Mouse (Mus musculus) liver, adult 2 months (tissue): ENCODE data around the gene Vps13c. TPM values are rescaled to one million over a fixed set of nuclear protein-coding genes. Genes with fewer than 3 reads are reported as not detected.

Source experiments
- DNase-seq: peaks from one replicate; pipeline ENCODE4 v3.0.0-alpha.2; 2011; ENCODE audit warnings: low read depth, low spot score; ENCODE audit errors: extremely low read depth
- H3K27ac ChIP-seq: fragments of 200-500 bp; replicated peaks from 2 replicates; pipeline ENCODE4 v1.5.1; 2012; ENCODE audit warnings: low read depth, mild to moderate bottlenecking, control low read depth, inconsistent platforms, low read length; ENCODE audit not compliant: insufficient read depth
- H3K27me3 ChIP-seq: fragments of 200-500 bp; 2 replicates; pipeline ENCODE4 v1.6.1; 2012; ENCODE audit warnings: mild to moderate bottlenecking, moderate library complexity, low read length, inconsistent platforms; ENCODE audit not compliant: control insufficient read depth, insufficient read depth
- H3K36me3 ChIP-seq: fragments of 200-500 bp; 2 replicates; pipeline ENCODE4 v1.6.1; 2012; ENCODE audit warnings: low read length, inconsistent platforms; ENCODE audit not compliant: control insufficient read depth, insufficient read depth
- H3K4me1 ChIP-seq: fragments of 200-500 bp; 2 replicates; pipeline ENCODE4 v1.6.1; 2011; ENCODE audit warnings: low read length; ENCODE audit not compliant: control insufficient read depth, insufficient read depth
- H3K4me3 ChIP-seq: fragments of 200-500 bp; 2 replicates; pipeline ENCODE4 v1.5.1; 2011; ENCODE audit warnings: low read depth, mild to moderate bottlenecking, control low read depth, low read length, moderate library complexity; ENCODE audit not compliant: insufficient read depth
- H3K79me2 ChIP-seq: fragments of 200-500 bp; 2 replicates; pipeline ENCODE4 v1.6.1; 2012; ENCODE audit warnings: inconsistent platforms, mild to moderate bottlenecking, low read length, moderate library complexity; ENCODE audit not compliant: control insufficient read depth, insufficient read depth
- H3K9ac ChIP-seq: fragments of 200-500 bp; 2 replicates; pipeline ENCODE4 v1.6.1; 2012; ENCODE audit warnings: low read depth, mild to moderate bottlenecking, control low read depth, inconsistent platforms, low read length
- CTCF ChIP-seq: fragments of 200-500 bp; IDR thresholded peaks from 2 replicates; pipeline ENCODE4 v1.5.1; 2011; ENCODE audit warnings: low read depth, low read length, control low read depth
- POLR2A ChIP-seq: fragments of 200-500 bp; IDR thresholded peaks from 2 replicates; pipeline ENCODE4 v1.6.1; 2011; ENCODE audit warnings: low read length, control low read depth; ENCODE audit not compliant: insufficient read depth; ENCODE audit errors: extremely low read depth
- WGBS: fragments of 180-500 bp; shearing (Covaris S2); methylation state at CpG from one replicate; pipeline ENCODE4 v1.1.7; 2018; 5-methylcytosine and 5-hydroxymethylcytosine counted together
- polyA plus RNA-seq: library from polyadenylated mRNA; depleted of rRNA; stranded (reverse); fragments of >200 nt; gene quantifications from 2 replicates; pipeline ENCODE4 v1.2.3, GENCODE M21; 2012
- total RNA-seq: library from RNA; depleted of rRNA; stranded (reverse); fragments of >200 nt; gene quantifications from 2 replicates; pipeline ENCODE4 v1.2.3, GENCODE M21; 2014

Gene Vps13c
- total and polyA plus RNA-seq, 2 experiments, result 4.9 to 29.7 TPM

DNA sequence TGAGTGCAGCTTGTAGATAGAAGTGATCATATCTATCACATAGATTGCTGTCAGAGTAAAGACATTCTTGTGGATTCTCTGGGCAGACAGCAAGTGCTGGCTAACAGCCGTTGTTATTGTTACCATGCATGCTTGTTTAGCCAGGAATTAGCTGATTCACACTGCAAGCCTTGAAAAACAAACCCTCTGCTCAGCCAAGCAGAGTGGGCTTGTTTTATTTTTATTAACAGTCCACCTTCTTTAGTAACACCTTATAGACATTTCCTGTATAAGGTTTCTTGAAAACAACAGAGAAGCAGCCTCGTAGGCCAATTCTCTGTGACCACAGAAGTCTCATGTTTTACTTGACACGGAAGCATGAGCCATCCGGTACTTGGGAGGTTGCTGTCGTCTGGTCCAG lies 5.7 kb upstream of the Vps13c start:
- H3K27me3 ChIP-seq, result peaks cover 22% of the 10 kb centered on the region
- 95% methylated on average over 5 of the region's 5 CpGs for WGBS
- H3K4me3 ChIP-seq, result no peak overlapping the region

DNA sequence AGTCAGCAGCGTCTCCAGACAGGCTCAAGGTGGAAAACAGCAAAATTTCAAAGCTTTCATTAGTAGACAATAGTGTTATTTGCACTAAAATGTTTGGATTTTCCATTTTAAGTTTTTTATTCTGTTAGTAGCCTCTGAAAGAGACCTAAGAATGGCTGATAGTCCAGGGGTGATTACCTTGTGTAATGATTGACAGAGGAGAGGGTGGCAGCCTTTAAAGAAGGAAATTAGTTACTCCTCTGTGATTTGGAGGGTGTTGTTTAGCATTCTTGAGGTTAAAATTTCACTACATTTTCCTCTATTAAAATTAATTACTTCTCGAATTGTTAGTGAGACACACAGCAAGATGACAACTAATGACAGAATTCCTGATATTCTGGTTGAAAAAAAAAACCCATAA lies 2.9 kb upstream of the Vps13c start:
- H3K4me3 ChIP-seq, result no peak overlapping the region
- no peak for TF ChIP-seq CTCF
- TF ChIP-seq POLR2A, result no peak
- no peak overlapping the region for H3K9ac ChIP-seq
- H3K27me3 ChIP-seq, result peaks cover 4% of the 10 kb centered on the region; the same call in 1 of the 2 replicates
- H3K27ac ChIP-seq, result no peak overlapping the region
- no peak for DNase-seq
- peaks cover 6% of the 10 kb centered on the region for H3K4me1 ChIP-seq
- 75% methylated on average over 2 of the region's 2 CpGs for WGBS
- no peaks in the 10 kb centered on the region for H3K36me3 ChIP-seq
- H3K79me2 ChIP-seq, result peaks cover 6% of the 10 kb centered on the region; the same call in 1 of the 2 replicates

More for the DNA sequence above, 5.7 kb upstream of the Vps13c start:
- DNase-seq, result no peak
- TF ChIP-seq CTCF (no peak), POLR2A (no peak)
- no peaks in the 10 kb centered on the region for H3K36me3 ChIP-seq
- H3K4me1 ChIP-seq, result peaks cover 10% of the 10 kb centered on the region
- H3K79me2 ChIP-seq, result no peaks in the 10 kb centered on the region
- no peak overlapping the region for H3K27ac ChIP-seq
- H3K9ac ChIP-seq, result no peak overlapping the region

- Histone ChIP-seq H3K36me3 (no peaks in the 10 kb centered on the region), H3K79me2 (peaks cover 17% of the 10 kb centered on the region; the same call in 1 of the 2 replicates), H3K9ac (no peak overlapping the region), H3K4me3 (no peak overlapping the region), H3K27ac (no peak overlapping the region), H3K4me1 (peaks cover 20% of the 10 kb centered on the region), H3K27me3 (no peaks in the 10 kb centered on the region)
- DNase-seq, result peak; percentile 85
- TF ChIP-seq POLR2A, result no peak
- no peak for TF ChIP-seq CTCF
- WGBS, result 5% methylated on average over 5 of the region's 5 CpGs
Measured at GRCm38 (mm10) chr9:67842797-67843196, 2.6 kb downstream of the Vps13c start.

GRCm38 (mm10) chr9:67845012-67845411 lies 4.8 kb downstream of the Vps13c start:
- peak overlapping the region; percentile 33; the same call in 1 of the 2 replicates for H3K27ac ChIP-seq

GRCm38 (mm10) chr9:67845648-67846047 lies 5.5 kb downstream of the Vps13c start:
- DNase-seq, result no peak
- Histone ChIP-seq H3K4me1 (peaks cover 26% of the 10 kb centered on the region), H3K9ac (no peak overlapping the region), H3K79me2 (peaks cover 22% of the 10 kb centered on the region; the same call in 1 of the 2 replicates), H3K4me3 (no peak overlapping the region), H3K27ac (no peak overlapping the region), H3K27me3 (no peaks in the 10 kb centered on the region), H3K36me3 (no peaks in the 10 kb centered on the region)
- 67% methylated on average over 5 of the region's 5 CpGs for WGBS
- TF ChIP-seq POLR2A (no peak), CTCF (no peak)

More at GRCm38 (mm10) chr9:67845012-67845411, 4.8 kb downstream of the Vps13c start:
- Histone ChIP-seq H3K9ac (no peak overlapping the region), H3K4me3 (no peak overlapping the region), H3K79me2 (peaks cover 27% of the 10 kb centered on the region; the same call in 1 of the 2 replicates), H3K36me3 (no peaks in the 10 kb centered on the region), H3K27me3 (no peaks in the 10 kb centered on the region), H3K4me1 (peaks cover 26% of the 10 kb centered on the region)
- TF ChIP-seq POLR2A (no peak), CTCF (no peak)
- WGBS, result 14% methylated on average over 4 of the region's 4 CpGs
- DNase-seq, result peak; percentile 93

DNA sequence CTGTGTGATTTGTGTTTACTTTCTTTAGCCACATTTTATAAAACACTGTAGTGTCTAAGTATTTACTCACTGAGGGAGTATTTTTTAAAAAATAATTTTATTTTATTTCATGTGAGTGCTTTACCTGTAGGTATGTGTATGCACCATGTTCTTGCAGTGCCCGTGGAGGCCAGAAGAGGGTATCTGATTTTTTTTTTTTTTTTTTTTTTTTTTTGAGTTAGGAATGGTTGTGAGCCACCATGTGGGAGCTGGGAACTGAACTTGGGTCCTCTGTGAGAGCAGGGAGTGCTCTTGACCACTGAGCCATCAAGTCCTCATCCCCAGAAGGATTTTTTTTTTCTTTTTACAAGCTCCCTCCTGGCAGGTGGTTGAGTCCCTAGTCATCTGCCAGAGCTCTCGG lies 5.9 kb downstream of the Vps13c start:
- DNase-seq, result no peak
- WGBS, result 82% methylated on average over 2 of the region's 2 CpGs
- Histone ChIP-seq H3K79me2 (peaks cover 25% of the 10 kb centered on the region), H3K9ac (no peak overlapping the region), H3K4me3 (no peak overlapping the region), H3K4me1 (peaks cover 25% of the 10 kb centered on the region), H3K36me3 (no peaks in the 10 kb centered on the region), H3K27me3 (no peaks in the 10 kb centered on the region), H3K27ac (no peak overlapping the region)
- no peak for TF ChIP-seq POLR2A
- no peak for TF ChIP-seq CTCF
